Mouse (Mus musculus): ENCODE measurements at regions not wholly inside any gene's neighbourhood (a gene's known extent, or its start where the extent isn't known, plus 50 kb on each side); places are given as distances from the start of the nearest gene placed in this dataset.
A peak's percentile ranks its signal among the peaks of the same experiment; 100 is the strongest.

- WGBS, result 50% methylated on average over 8 of the region's 8 CpGs
These were observed 83.7 kb downstream of the Asb1 start for GRCm38 (mm10) chr1:91624028-91624427.

GRCm38 (mm10) chr1:91624531-91625300 is 84.4 kb downstream of the Asb1 start:
- no peak for TF ChIP-seq POLR2A (IDR thresholded peaks at IDR 0.05; ENCODE audit: low read depth, low read length)
- no peak for TF ChIP-seq CTCF (IDR thresholded peaks at IDR 0.05; ENCODE audit: extremely low read depth, insufficient read depth, insufficient read length, insufficient replicate concordance)
- DNase-seq (ENCODE audit: low read depth in 1 of 2, low spot score in 2 of 2), result no peak
- Histone ChIP-seq H3K27me3 (ENCODE audit: control insufficient read depth, insufficient read depth, low read length) (no peaks in the 10 kb centered on the region), H3K27ac (ENCODE audit: insufficient read depth, low read length) (no peak overlapping the region), H3K4me3 (ENCODE audit: extremely low read depth, insufficient read depth, insufficient read length) (no peak overlapping the region), H3K4me1 (ENCODE audit: control insufficient read depth, insufficient read depth, insufficient read length) (no peaks in the 10 kb centered on the region; the same call in 1 of the 2 replicates), H3K36me3 (ENCODE audit: control insufficient read depth, insufficient read depth, low read length) (no peaks in the 10 kb centered on the region)
- WGBS, result 86% methylated on average over 11 of the region's 11 CpGs

More at GRCm38 (mm10) chr1:91624028-91624427, 83.7 kb downstream of the Asb1 start:
- no peak for DNase-seq (ENCODE audit: low read depth in 1 of 2, low spot score in 2 of 2)
- no peak for TF ChIP-seq POLR2A (IDR thresholded peaks at IDR 0.05; ENCODE audit: low read depth, low read length)
- TF ChIP-seq CTCF (IDR thresholded peaks at IDR 0.05; ENCODE audit: extremely low read depth, insufficient read depth, insufficient read length, insufficient replicate concordance), result no peak
- H3K27me3 ChIP-seq (ENCODE audit: control insufficient read depth, insufficient read depth, low read length), result no peaks in the 10 kb centered on the region
- H3K4me3 ChIP-seq (ENCODE audit: extremely low read depth, insufficient read depth, insufficient read length), result no peak overlapping the region
- H3K4me1 ChIP-seq (ENCODE audit: control insufficient read depth, insufficient read depth, insufficient read length), result no peaks in the 10 kb centered on the region; the same call in 1 of the 2 replicates
- no peak overlapping the region for H3K27ac ChIP-seq (ENCODE audit: insufficient read depth, low read length)
- no peaks in the 10 kb centered on the region for H3K36me3 ChIP-seq (ENCODE audit: control insufficient read depth, insufficient read depth, low read length)

DNA sequence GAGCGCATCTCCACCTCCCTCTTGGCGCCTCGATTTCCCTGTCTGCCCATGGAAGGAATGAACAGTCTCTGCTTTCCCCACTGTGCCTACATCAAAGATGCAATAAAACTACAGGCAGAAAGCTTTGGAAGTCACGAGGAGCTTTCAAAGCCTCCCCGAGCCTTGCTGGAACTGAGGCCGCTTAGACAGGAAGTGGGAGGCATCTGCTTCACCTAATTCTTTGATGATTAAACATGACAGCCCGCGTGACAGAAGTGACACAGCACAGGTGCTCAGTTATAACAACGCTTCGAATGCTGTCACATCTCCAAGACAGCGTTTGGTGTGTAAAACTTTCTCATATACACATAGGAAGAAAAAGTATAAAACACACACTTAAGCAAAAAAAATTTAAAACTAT is 85.7 kb downstream of the Asb1 start:
- Histone ChIP-seq H3K36me3 (ENCODE audit: control insufficient read depth, insufficient read depth, low read length) (no peaks in the 10 kb centered on the region), H3K27ac (ENCODE audit: insufficient read depth, low read length) (no peak overlapping the region), H3K4me1 (ENCODE audit: control insufficient read depth, insufficient read depth, insufficient read length) (no peaks in the 10 kb centered on the region; the same call in 1 of the 2 replicates), H3K4me3 (ENCODE audit: extremely low read depth, insufficient read depth, insufficient read length) (no peak overlapping the region), H3K27me3 (ENCODE audit: control insufficient read depth, insufficient read depth, low read length) (no peaks in the 10 kb centered on the region)
- TF ChIP-seq POLR2A (IDR thresholded peaks at IDR 0.05; ENCODE audit: low read depth, low read length) (no peak), CTCF (IDR thresholded peaks at IDR 0.05; ENCODE audit: extremely low read depth, insufficient read depth, insufficient read length, insufficient replicate concordance) (no peak)
- peak in 1 of 2 experiments; percentile 12 for DNase-seq (ENCODE audit: low read depth in 1 of 2, low spot score in 2 of 2)
- 36% methylated on average over 11 of the region's 11 CpGs for WGBS

DNA sequence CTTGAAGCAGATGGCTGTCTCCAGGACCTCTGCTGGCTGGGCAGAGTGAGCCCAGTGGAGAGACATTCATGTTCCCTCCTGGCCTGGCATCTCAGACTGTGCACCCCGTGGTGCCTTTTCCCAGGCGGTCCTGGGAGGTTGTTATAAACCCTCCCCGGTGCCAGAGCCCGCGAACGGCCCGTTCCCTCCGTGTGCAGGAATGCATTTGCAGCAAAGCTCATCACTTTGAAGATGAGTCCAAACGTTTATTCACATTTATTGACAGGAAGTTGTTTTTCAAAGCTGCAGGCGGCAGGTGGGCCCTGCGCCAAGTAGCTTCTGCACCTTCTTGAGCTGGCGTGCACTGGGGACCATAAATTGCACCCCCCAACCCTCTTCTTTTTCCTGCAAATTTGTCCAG is 89.9 kb downstream of the Asb1 start:
- Histone ChIP-seq H3K36me3 (ENCODE audit: control insufficient read depth, insufficient read depth, low read length) (no peaks in the 10 kb centered on the region), H3K4me3 (ENCODE audit: extremely low read depth, insufficient read depth, insufficient read length) (no peak overlapping the region), H3K27ac (ENCODE audit: insufficient read depth, low read length) (no peak overlapping the region), H3K27me3 (ENCODE audit: control insufficient read depth, insufficient read depth, low read length) (no peaks in the 10 kb centered on the region), H3K4me1 (ENCODE audit: control insufficient read depth, insufficient read depth, insufficient read length) (no peaks in the 10 kb centered on the region; the same call in 1 of the 2 replicates)
- DNase-seq (ENCODE audit: low read depth in 1 of 2, low spot score in 2 of 2), result no peak
- TF ChIP-seq POLR2A (IDR thresholded peaks at IDR 0.05; ENCODE audit: low read depth, low read length) (no peak), CTCF (IDR thresholded peaks at IDR 0.05; ENCODE audit: extremely low read depth, insufficient read depth, insufficient read length, insufficient replicate concordance) (no peak)
- 49% methylated on average over 12 of the region's 12 CpGs for WGBS

DNA sequence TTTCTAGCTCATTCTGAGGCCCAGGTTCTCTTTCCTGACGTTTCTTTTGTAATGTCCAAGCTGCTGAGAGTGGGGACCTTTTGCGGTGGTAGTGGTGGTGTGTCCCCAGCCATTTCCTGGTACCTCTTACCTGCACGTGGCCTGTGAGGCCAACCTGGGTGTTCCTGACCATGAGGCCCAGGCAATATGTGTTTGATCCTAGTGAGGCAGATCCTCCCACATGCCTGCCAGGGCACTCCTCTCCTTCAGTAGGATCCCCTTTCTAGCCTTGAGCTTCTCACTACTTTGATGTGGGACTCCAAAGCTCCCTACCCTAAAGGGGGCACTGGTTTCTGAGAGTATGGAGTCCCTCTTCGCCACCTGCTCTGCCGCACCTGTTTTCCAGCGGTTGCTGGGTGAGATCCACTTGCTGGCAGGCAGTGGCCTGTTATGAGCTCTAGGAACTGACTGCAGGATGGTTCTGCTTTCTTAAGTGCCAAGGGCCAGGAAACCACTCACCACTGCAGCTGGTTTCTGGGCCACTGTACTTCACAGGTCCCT is 90.6 kb downstream of the Asb1 start:
- Histone ChIP-seq H3K27me3 (ENCODE audit: control insufficient read depth, insufficient read depth, low read length) (no peaks in the 10 kb centered on the region), H3K27ac (ENCODE audit: insufficient read depth, low read length) (no peak overlapping the region), H3K4me3 (ENCODE audit: extremely low read depth, insufficient read depth, insufficient read length) (no peak overlapping the region), H3K4me1 (ENCODE audit: control insufficient read depth, insufficient read depth, insufficient read length) (no peaks in the 10 kb centered on the region; the same call in 1 of the 2 replicates), H3K36me3 (ENCODE audit: control insufficient read depth, insufficient read depth, low read length) (no peaks in the 10 kb centered on the region)
- DNase-seq (ENCODE audit: low read depth in 1 of 2, low spot score in 2 of 2), result no peak
- WGBS, result 68% methylated on average over 6 of the region's 6 CpGs
- TF ChIP-seq POLR2A (IDR thresholded peaks at IDR 0.05; ENCODE audit: low read depth, low read length), result no peak
- no peak for TF ChIP-seq CTCF (IDR thresholded peaks at IDR 0.05; ENCODE audit: extremely low read depth, insufficient read depth, insufficient read length, insufficient replicate concordance)

DNA sequence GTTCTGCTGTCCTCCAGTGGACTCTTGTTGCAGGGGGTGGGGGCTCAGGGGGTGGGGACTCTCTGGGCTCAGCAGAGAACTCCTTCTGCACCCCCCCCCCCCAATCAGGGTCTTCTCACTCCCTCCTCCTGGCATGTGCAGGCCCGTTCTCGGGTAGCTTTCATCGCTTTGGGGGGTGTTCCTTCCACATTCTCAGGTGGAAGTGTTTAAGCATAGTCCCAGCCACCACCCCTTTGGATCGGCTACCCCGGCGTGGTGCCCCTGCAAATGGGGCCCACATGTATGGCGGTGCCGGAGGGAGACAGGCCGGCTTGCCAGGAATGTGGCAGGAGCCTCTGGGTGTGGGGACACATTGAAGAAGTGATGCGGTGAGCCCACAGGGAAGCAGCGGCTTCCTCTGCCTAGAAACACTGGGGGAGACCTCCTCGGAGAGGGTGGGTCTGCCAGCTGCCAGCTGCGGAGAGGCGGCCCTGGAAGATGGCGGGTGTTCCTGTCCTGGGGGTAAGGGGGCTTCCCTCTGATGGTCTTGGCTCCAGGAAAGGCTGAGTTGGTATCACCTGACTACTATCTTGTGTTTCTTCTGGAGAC is 92.7 kb downstream of the Asb1 start:
- H3K36me3 ChIP-seq (ENCODE audit: control insufficient read depth, insufficient read depth, low read length), result no peaks in the 10 kb centered on the region
- TF ChIP-seq POLR2A (IDR thresholded peaks at IDR 0.05; ENCODE audit: low read depth, low read length) (no peak), CTCF (IDR thresholded peaks at IDR 0.05; ENCODE audit: extremely low read depth, insufficient read depth, insufficient read length, insufficient replicate concordance) (no peak)
- WGBS, result 87% methylated on average over 15 of the region's 15 CpGs
- DNase-seq (ENCODE audit: low read depth in 1 of 2, low spot score in 2 of 2), result no peak
- no peak overlapping the region for H3K4me3 ChIP-seq (ENCODE audit: extremely low read depth, insufficient read depth, insufficient read length)
- no peaks in the 10 kb centered on the region for H3K27me3 ChIP-seq (ENCODE audit: control insufficient read depth, insufficient read depth, low read length)
- H3K4me1 ChIP-seq (ENCODE audit: control insufficient read depth, insufficient read depth, insufficient read length), result no peaks in the 10 kb centered on the region
- no peak overlapping the region for H3K27ac ChIP-seq (ENCODE audit: insufficient read depth, low read length)
